Mouse (Mus musculus) kidney, adult 9 months (tissue): ENCODE measurements around the gene Dennd1c.

Experiments used
- DNase-seq: peaks from one replicate; pipeline ENCODE4 v3.0.0; 2022

The Dennd1c gene

DNA sequence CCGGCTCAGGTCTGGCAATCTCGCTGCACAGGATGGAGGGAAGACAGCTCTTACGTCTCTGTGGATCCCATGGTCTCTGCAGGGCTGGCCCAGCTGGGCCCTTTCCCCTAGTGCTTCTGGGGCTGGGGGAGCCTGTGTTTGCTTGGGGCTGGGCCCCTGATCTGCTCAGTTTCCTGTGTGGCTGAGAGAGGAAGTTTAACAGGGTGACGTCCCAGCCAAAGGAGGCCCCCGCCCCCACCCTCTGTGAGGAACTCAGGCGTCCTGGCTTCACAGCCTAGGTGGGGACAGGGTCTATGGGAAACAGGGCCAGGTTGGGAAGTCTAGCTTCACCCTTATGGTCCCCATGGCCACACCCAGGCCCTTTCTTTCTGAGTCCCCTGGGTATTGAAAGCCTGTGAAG, at the start of gene Dennd1c:
Dennd1c (minus strand) TSS at position 179 of the 400 bp plus-strand sequence.
- no peak for DNase-seq

GRCm38 (mm10) chr17:57125853-57126622, 47.7 kb upstream of the Dennd1c start:
- DNase-seq = no peak

DNA sequence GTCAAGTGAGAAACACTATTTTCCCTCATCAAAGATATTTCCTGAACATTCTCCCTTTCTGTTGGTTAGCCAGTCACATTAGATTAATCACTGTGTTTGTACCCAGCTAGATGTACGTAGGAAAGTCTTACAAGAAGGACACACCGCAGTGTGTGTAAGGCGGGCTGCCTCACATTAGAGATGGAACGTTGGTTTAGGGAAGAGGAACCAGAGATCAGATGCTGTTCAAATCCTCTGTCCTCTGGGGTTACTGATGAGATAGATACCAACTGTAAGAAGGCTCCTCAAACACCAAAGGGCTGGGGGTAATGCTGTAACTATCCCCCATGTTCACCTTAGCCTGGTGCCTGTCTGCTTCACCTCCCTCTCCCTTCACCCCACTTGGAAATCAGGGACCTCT, 46.5 kb upstream of the Dennd1c start:
- DNase-seq = no peak

GRCm38 (mm10) chr17:57123192-57124118, 45.1 kb upstream of the Dennd1c start:
- no peak for DNase-seq

GRCm38 (mm10) chr17:57121856-57122255, 43.5 kb upstream of the Dennd1c start:
- DNase-seq = no peak

- DNase-seq = no peak
Observed at GRCm38 (mm10) chr17:57118524-57119349, 40.4 kb upstream of the Dennd1c start.

GRCm38 (mm10) chr17:57116801-57117200, 38.5 kb upstream of the Dennd1c start:
- DNase-seq = no peak

DNA sequence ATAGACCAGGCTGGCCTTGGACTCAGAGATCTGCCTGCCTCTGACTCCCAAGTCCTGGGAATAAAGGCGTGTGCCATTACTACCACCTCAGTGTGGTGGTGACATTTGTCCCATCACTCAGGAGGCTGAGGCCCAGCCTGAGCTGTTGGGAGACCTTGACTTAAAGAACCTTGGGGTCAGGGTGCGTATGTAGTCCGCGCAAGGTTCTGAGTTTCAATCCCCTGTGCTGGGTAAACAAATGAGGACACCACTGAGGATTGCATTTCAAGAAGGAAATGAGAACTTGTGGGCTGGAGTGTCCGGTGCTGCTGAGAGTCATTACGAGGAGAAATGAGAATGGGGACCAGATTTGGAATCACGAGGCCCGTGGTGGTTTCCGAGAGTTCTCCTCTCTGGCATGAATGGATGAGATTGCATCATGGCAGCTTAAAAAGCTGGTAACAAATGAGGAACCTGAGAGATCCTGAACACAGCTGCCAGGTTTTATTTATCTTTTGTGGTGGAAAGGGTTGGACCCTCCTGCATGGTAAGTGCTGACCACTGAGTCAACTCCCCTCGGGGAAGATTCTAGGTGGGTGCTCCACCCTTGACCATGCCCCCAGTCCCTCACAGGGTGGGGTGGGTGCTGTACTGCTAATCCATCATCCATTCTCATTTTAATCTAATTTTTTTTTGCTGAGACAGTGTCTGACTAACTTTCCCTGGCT, 34.6 kb upstream of the Dennd1c start:
- DNase-seq = no peak

- DNase-seq = no peak
Observed at GRCm38 (mm10) chr17:57110005-57110404, 31.7 kb upstream of the Dennd1c start.

DNA sequence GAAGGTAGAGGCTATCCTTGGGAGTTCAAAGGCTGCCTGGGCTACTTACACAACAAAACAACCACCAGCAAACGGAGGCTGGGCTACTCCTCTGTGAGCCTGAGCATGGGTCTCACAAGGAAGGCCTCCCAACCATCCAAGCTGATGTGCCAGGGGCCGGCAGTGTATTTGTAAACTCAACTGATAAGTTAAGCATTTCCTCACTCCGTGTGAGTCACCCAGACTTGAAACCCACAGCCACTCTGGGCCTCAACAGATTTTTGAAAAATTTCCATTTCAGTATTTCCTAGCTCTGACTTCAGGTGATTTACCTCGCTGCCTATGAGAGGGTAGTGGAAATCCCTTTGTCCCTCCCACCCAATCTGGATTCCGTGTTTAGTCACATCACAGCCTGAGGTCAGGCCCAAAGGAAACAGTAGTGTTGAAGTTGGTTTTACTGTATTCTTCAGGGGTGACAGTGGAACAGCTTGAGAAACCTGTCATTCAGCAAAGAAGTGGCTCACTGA, 30.4 kb upstream of the Dennd1c start:
- DNase-seq = no peak

DNA sequence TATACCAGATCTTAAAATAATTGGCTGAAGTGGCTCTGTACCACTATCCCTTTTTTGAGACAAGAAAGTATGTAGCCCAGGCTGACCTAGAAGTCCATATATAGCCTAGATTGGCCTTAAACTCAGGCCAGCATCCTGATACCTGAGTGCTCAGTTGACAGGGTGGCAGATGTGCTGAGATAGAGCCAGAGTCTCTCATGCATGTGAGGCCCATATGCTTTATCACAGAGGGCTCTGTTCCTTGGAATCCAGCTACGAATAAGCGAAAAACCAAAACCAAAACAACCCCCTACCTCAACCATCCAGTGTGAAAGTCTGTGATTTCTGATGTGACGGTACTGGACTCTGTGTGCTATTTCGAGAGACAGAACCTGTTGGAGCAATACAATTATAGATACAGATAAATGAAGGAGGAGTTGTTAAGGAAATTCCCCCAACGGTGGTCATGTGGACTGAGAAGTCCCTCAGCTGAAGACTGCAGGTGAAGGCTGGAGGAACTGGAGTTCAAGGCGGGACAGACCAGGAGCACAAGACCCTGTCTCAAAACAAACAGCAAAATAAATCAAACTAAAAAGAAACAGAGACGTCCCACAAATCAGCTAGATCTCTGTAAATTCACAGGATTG, 29.8 kb upstream of the Dennd1c start:
- no peak for DNase-seq

DNA sequence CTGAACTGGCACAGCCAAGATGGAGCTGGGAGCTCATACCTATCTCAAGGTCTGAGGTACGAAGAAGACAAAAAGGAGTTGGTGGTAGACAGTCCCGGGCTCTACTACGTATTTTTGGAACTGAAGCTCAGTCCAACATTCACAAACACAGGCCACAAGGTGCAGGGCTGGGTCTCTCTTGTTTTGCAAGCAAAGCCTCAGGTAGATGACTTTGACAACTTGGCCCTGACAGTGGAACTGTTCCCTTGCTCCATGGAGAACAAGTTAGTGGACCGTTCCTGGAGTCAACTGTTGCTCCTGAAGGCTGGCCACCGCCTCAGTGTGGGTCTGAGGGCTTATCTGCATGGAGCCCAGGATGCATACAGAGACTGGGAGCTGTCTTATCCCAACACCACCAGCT, 28.8 kb upstream of the Dennd1c start:
- DNase-seq = no peak

DNA sequence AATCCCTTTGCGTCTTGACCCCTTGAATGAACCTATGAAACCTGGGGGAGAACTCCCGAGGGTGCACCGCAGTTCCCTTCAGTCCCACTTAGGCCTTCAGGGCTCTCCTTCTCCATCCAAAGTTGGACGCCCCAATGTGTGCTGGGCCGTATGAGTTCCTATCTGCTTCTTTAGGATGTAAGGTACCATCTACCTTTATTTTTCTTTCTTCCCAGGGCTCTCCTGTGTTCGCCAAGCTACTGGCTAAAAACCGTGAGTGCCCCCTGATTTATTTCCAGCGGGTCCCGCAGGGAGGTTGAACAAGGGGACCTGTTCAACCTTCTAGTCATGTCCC, 27.7 kb upstream of the Dennd1c start:
- no peak for DNase-seq

DNA sequence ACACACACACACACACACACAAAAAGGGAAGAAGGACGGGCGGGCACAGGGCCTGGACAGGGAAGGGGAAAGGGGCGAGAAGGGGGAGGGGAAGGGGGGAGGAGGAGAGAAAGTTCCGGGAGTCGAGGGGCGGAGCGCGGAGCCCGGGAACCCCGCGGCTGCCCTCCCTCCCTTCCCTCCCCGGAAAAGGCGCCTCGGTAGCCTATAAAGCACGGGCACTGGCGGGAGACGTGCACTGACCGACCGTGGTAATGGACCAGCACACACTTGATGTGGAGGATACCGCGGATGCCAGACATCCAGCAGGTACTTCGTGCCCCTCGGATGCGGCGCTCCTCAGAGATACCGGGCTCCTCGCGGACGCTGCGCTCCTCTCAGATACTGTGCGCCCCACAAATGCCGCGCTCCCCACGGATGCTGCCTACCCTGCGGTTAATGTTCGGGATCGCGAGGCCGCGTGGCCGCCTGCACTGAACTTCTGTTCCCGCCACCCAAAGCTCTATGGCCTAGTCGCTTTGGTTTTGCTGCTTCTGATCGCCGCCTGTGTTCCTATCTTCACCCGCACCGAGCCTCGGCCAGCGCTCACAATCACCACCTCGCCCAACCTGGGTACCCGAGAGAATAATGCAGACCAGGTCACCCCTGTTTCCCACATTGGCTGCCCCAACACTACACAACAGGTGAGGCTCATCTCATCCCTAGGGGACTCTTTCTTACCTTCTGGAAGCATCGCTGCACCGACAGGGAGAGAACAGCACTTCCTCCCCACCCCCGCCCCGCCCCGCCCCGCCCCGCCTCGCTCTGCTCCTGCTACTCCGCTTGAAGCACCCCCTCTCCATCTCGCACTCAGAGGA, 27.1 kb upstream of the Dennd1c start, which contains the start of gene Tnfsf9:
Tnfsf9 (plus strand) TSS at position 145 of the 854 bp plus-strand sequence.
- no peak for DNase-seq

GRCm38 (mm10) chr17:57104496-57104895, 26.2 kb upstream of the Dennd1c start:
- DNase-seq = no peak

DNA sequence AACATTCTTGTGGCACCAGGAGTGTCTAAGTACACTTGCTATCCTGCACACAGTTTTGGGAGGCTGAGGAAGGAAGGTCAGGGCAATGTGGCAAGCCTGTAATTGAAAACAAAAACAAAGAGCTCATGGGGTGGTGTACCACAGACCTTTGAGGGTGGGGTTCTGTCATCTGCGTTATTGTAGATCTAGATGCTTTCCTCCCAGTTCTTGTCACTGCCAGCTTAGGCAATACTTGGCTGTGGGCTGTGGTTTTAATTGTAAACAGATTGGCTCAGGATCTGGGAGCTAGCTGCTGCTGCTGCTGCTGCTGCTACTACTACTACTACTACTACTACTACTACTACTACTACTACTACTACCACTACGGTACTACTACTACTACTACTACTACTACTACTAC, 24.0 kb upstream of the Dennd1c start:
- DNase-seq = no peak

GRCm38 (mm10) chr17:57099629-57100325, 21.5 kb upstream of the Dennd1c start:
- DNase-seq = no peak

DNA sequence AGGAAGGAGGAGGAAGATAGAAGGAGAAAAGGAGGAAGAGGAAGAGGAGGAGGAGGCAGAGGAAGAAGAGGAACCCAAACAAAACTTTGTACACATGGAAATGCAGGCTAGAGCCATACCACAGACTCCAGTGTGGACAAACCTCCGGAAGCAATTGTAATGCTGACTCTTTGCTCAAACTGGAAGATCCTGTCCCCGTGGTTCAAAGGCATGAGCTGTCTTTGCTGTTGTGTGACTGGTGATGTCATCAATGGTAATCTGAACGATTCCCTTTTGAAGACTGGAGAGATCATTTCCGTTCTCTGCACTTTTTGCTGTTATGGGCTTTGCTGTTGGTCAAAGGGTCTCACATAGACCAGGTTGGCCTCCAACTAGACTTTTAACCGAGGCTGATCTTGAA, 20.0 kb upstream of the Dennd1c start:
- no peak for DNase-seq

- peak; percentile 83 for DNase-seq
Observed at GRCm38 (mm10) chr17:57096623-57096920, 18.3 kb upstream of the Dennd1c start.
